8 mouse cellular contexts compared by ENCODE assay signal in genomic region chr11:61146645-61147299, GRCm38 (mm10). TPM values are rescaled to one million over a fixed set of nuclear protein-coding genes. Genes with fewer than 3 reads are reported as not detected.
DNase-seq lines count a peak whose midpoint lies in the region; ATAC-seq and TF ChIP-seq lines count a peak whose summit lies in the region.

No protein-coding gene starts in this region.

- H3K9ac ChIP-seq in stomach, postnatal 0 days (ENCODE audit: low read length): 0 out of 2 replicates have a peak overlapping the region, but pooled peaks have one; percentile 38

- 20% methylated on average over 20 of the region's 20 CpGs for WGBS in forebrain, embryonic 10.5 days
- WGBS in stomach, postnatal 0 days: 24% methylated on average over 20 of the region's 20 CpGs

- peak; percentile 65 for TF ChIP-seq CTCF in stomach, postnatal 0 days (IDR thresholded peaks at IDR 0.05; ENCODE audit: low read depth)

- peak; percentile 33; the same call in 1 of the 2 replicates for ATAC-seq in stomach, postnatal 0 days (ENCODE audit: low FRiP score, low TSS enrichment)

- peak overlapping the region; percentile 51 for H3K4me2 ChIP-seq in stomach, postnatal 0 days (replicated peaks; ENCODE audit: low read depth)

- peaks cover 10% of the 10 kb centered on the region for H3K36me3 ChIP-seq in forebrain, embryonic 10.5 days (replicated peaks)
- H3K36me3 ChIP-seq in stomach, postnatal 0 days (ENCODE audit: control insufficient read depth, insufficient read depth, low read length): no peaks in the 10 kb centered on the region; the same call in 1 of the 2 replicates

- H3K4me1 ChIP-seq in forebrain, embryonic 10.5 days: peaks cover 16% of the 10 kb centered on the region
- 0 out of 2 replicates have a peak, but pooled peaks cover 4% of the 10 kb centered on the region for H3K4me1 ChIP-seq in stomach, postnatal 0 days (replicated peaks; ENCODE audit: control insufficient read depth, insufficient read depth)

- no peaks in the 10 kb centered on the region for H3K9me3 ChIP-seq in forebrain, embryonic 10.5 days
- H3K9me3 ChIP-seq in stomach, postnatal 0 days (ENCODE audit: control insufficient read depth, low read length): no peaks in the 10 kb centered on the region

- H3K4me3 ChIP-seq in forebrain, embryonic 10.5 days: peak overlapping the region; percentile 58
- peak overlapping the region; percentile 33 for H3K4me3 ChIP-seq in stomach, postnatal 0 days (ENCODE audit: low read depth, low read length)

- H3K27ac ChIP-seq in forebrain, embryonic 10.5 days: peak overlapping the region; percentile 70
- no peak overlapping the region for H3K27ac ChIP-seq in stomach, postnatal 0 days (replicated peaks)

- H3K27me3 ChIP-seq in forebrain, embryonic 10.5 days (ENCODE audit: poor library complexity, severe bottlenecking): peaks cover 33% of the 10 kb centered on the region
- no peaks in the 10 kb centered on the region for H3K27me3 ChIP-seq in stomach, postnatal 0 days (ENCODE audit: control insufficient read depth, insufficient read depth, low read length)

- no peak for TF ChIP-seq EP300 in stomach, postnatal 0 days (optimal IDR thresholded peaks at IDR 0.05)

- peak; percentile 45 to 58 for DNase-seq in cerebellum, postnatal 14 days
- DNase-seq in cerebellum, adult 11-12 months: no peak
- peak; percentile 27 for DNase-seq in NIH3T3 (ENCODE audit: low read depth)
- peak; percentile 60 for DNase-seq in forebrain, embryonic 10.5 days (ENCODE audit: extremely low spot score, low spot score)
- peak; percentile 19 for DNase-seq in kidney, adult 9 months
- peak; percentile 53 for DNase-seq in lung, postnatal 14 days
- DNase-seq in stomach, postnatal 0 days (ENCODE audit: low spot score): peak; percentile 74
- no peak for DNase-seq in ovary, postnatal 14 days (ENCODE audit: low spot score)

RNA-seq across cellular contexts. Expression of gene Tnfrsf13b, which starts 20.2 kb away (rescaled TPM):
- polyA plus RNA-seq in forebrain, embryonic 10.5 days (2016; fragmentation: Nextera tagmentation; extraction: Ambion mirVana): 0.63 and 1.3 TPM in 2 replicates
- polyA plus RNA-seq in stomach, postnatal 0 days (2015; fragmentation: Nextera tagmentation; extraction: Ambion mirVana): 1.9 and 2.6 TPM in 2 replicates

RNA-seq across cellular contexts. Expression of gene Usp22, which starts 28.1 kb away (rescaled TPM):
- polyA plus RNA-seq in forebrain, embryonic 10.5 days (2016; fragmentation: Nextera tagmentation; extraction: Ambion mirVana): 177 and 178 TPM in 2 replicates
- polyA plus RNA-seq in stomach, postnatal 0 days (2015; fragmentation: Nextera tagmentation; extraction: Ambion mirVana): 31.9 and 35.6 TPM in 2 replicates

Comparison
In these comparisons a context has a peak if more than half of its experiments do, and no peak if none do; other contexts are left out.
1. DNase-seq: peak in cerebellum, postnatal 14 days (2 of 2), NIH3T3 (single experiment), forebrain, embryonic 10.5 days (single experiment), kidney, adult 9 months (single experiment), lung, postnatal 14 days (single experiment) and stomach, postnatal 0 days (single experiment); none in cerebellum, adult 11-12 months (single experiment) and ovary, postnatal 14 days (single experiment).